Mouse (Mus musculus) cerebellum, adult 9-11 months (tissue): ENCODE measurements around the gene Magea3.
"Not testable (repeated sequence)": the region's sequence is repeated elsewhere in the genome, so short reads cannot be mapped to it uniquely, and the experiment has no call there.

Source experiments
- DNase-seq: peaks from one replicate; pipeline ENCODE4 v3.0.0; 2022

Gene Magea3

DNA sequence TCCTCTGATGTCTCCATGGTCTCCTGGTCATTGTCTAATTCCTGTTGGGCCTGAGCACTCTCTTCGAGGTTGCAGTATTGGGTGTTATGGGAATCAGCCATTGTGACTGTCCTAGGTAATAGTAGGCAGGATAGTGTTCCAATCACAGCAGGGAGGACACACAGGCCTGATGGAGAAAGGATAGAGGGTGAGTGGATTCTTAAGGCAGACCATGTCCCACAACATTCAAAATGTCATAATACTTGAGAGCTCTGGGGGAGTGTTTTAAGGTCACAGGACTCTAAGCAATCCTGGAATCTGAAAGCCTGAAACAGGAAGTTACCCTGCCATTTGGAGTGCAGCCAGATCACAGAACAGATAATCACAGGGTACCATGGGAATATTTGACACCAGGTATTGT is at the start of gene Magea3:
Magea3 (minus strand) TSS at position 101 of the 400 bp plus-strand sequence.
- DNase-seq, result not testable (repeated sequence)

DNA sequence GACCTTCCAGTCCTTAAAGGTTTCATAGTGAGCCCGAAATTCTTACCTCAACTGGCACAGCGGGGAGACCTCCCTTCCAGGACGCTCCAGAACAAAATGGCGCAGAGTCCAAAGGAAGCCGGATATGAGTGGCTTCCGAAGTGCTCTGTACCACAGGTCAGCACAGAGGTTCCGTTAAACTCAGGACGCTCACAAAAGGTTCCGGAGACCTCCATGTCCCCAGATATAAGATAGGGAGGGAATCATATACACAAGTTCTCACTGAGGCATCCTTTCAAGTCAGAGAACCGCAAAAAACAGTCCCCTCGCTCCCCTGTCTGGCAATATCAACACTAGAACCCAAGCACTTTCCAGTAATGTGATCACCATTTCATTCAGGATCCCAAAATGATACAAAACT is 46.4 kb upstream of the Magea3 start, which contains the start of gene Magea8:
Magea8 (minus strand) TSS at position 101 of the 400 bp plus-strand sequence.
- DNase-seq, result not testable (repeated sequence)

DNA sequence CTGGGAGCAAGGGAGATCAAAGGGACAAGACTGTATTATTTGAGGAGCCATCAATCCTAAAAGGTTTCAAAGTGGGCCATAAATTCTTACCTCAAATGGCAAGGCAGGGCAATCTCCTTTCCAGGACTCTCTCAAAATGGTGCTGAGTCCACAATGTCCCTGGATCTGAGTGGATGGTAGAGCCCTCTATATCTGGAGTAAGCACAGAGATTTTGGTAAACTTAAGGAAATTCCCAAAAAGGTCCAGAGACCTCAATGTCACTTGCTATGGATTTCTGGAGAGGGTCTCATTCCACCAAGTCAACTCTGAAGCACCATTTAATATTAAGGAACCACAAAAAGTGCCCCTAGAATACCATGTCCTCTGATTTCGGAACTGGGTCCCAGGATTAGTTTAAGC is 13.4 kb downstream of the Magea3 start, which contains the start of gene Magea6:
Magea6 (minus strand) TSS at position 101 of the 400 bp plus-strand sequence.
- not testable (repeated sequence) for DNase-seq
